Mouse (Mus musculus) heart, postnatal 0 days (tissue): ENCODE measurements around the gene Tex14. TPM values are rescaled to one million over a fixed set of nuclear protein-coding genes. Genes with fewer than 3 reads are reported as not detected.
"Not testable (repeated sequence)": the region's sequence is repeated elsewhere in the genome, so short reads cannot be mapped to it uniquely, and the experiment has no call there.

ENCODE experiments used
- ATAC-seq: fragments of 200-750 bp; cut with Nextera tagmentation; 2 replicates; pipeline ENCODE4 v1.8.0; 2017; ENCODE audit warnings: low read depth, moderate number of reproducible peaks, moderate library complexity; ENCODE audit not compliant: insufficient read depth
- DNase-seq: peaks from one replicate; pipeline ENCODE4 v3.0.0-alpha.2; 2016; ENCODE audit warnings: low spot score
- H3K27ac ChIP-seq: fragments of 300-500 bp; sonication (generic); 2 replicates; pipeline ENCODE4 v1.5.1; 2014; ENCODE audit warnings: low read depth, mild to moderate bottlenecking
- H3K27me3 ChIP-seq: fragments of 300-500 bp; sonication (generic); 2 replicates; pipeline ENCODE4 v1.6.1; 2014; ENCODE audit warnings: low read length, mixed read lengths; ENCODE audit not compliant: control insufficient read depth, insufficient read depth
- H3K36me3 ChIP-seq: fragments of 300-500 bp; sonication (generic); replicated peaks from 2 replicates; pipeline ENCODE4 v1.6.1; 2014; ENCODE audit warnings: low read length, mixed read lengths; ENCODE audit not compliant: control insufficient read depth, insufficient read depth
- H3K4me1 ChIP-seq: fragments of 300-500 bp; sonication (generic); 2 replicates; pipeline ENCODE4 v1.6.1; 2014; ENCODE audit warnings: antibody characterized with exemption; ENCODE audit not compliant: control insufficient read depth, insufficient read depth
- H3K4me2 ChIP-seq: fragments of 300-500 bp; sonication (generic); 2 replicates; pipeline ENCODE4 v1.6.1; 2014; ENCODE audit warnings: low read depth, mild to moderate bottlenecking, low read length, moderate library complexity
- H3K4me3 ChIP-seq: fragments of 300-500 bp; sonication (generic); 2 replicates; pipeline ENCODE4 v1.5.1; 2014; ENCODE audit warnings: low read depth, low read length
- H3K9ac ChIP-seq: fragments of 300-500 bp; sonication (generic); replicated peaks from 2 replicates; pipeline ENCODE4 v1.6.1; 2014; ENCODE audit warnings: low read depth, low read length, mixed read lengths
- H3K9me3 ChIP-seq: fragments of 300-500 bp; sonication (generic); replicated peaks from 2 replicates; pipeline ENCODE4 v1.6.1; 2016; ENCODE audit warnings: low read length; ENCODE audit not compliant: control insufficient read depth
- CTCF ChIP-seq: IDR thresholded peaks from 2 replicates; pipeline ENCODE4 v1.5.1; 2016; ENCODE audit warnings: antibody characterized with exemption, control low read depth, low read depth
- EP300 ChIP-seq: IDR thresholded peaks from 2 replicates; pipeline ENCODE4 v1.6.1; 2016; ENCODE audit warnings: antibody characterized with exemption, low read depth
- WGBS: fragments of 180-500 bp; shearing (Covaris S2); extraction: QIAGEN DNeasy Blood & Tissue Kit; methylation state at CpG from one replicate; pipeline ENCODE4 v1.1.7; 2014; 5-methylcytosine and 5-hydroxymethylcytosine counted together
- polyA plus RNA-seq: library from polyadenylated mRNA; unstranded; fragments of >200 nt; fragmentation: Nextera tagmentation; extraction: Ambion mirVana; gene quantifications from 2 replicates; pipeline ENCODE4 v1.2.1, GENCODE M21; 2015
- total RNA-seq: library from RNA; depleted of rRNA; stranded (reverse); fragments of >200 nt; gene quantifications from 2 replicates; pipeline ENCODE4 v1.2.3, GENCODE M21; 2014; ENCODE audit warnings: low replicate concordance

The Tex14 gene
- total and polyA plus RNA-seq, 2 experiments from 2014 or later: 0.22 to 0.46 TPM

GRCm38 (mm10) chr11:87436326-87437232 lies 31.7 kb downstream of the Tex14 start:
- no peaks in the 10 kb centered on the region for H3K9me3 ChIP-seq
- no peak overlapping the region for H3K27ac ChIP-seq
- WGBS: 68% methylated on average over 5 of the region's 5 CpGs
- DNase-seq (no peak), ATAC-seq (no peak)
- no peaks in the 10 kb centered on the region for H3K36me3 ChIP-seq
- H3K27me3 ChIP-seq: no peaks in the 10 kb centered on the region
- no peak overlapping the region for H3K4me2 ChIP-seq
- no peak overlapping the region for H3K9ac ChIP-seq
- H3K4me1 ChIP-seq: no peaks in the 10 kb centered on the region
- no peak for TF ChIP-seq CTCF
- TF ChIP-seq EP300: no peak
- H3K4me3 ChIP-seq: no peak overlapping the region

- Histone ChIP-seq H3K27ac (no peak overlapping the region), H3K4me3 (no peak overlapping the region), H3K27me3 (no peaks in the 10 kb centered on the region), H3K4me1 (no peaks in the 10 kb centered on the region), H3K4me2 (no peak overlapping the region), H3K9ac (no peak overlapping the region), H3K36me3 (no peaks in the 10 kb centered on the region), H3K9me3 (no peaks in the 10 kb centered on the region)
- ATAC-seq: no peak
- no peak for DNase-seq
- 82% methylated on average over 10 of the region's 10 CpGs for WGBS
- TF ChIP-seq CTCF: no peak
- no peak for TF ChIP-seq EP300
Measured at GRCm38 (mm10) chr11:87439796-87440420, 35.0 kb downstream of the Tex14 start.

GRCm38 (mm10) chr11:87442643-87443372 lies 37.9 kb downstream of the Tex14 start:
- not testable (repeated sequence) for H3K27me3 ChIP-seq, H3K4me1 ChIP-seq, H3K36me3 ChIP-seq, H3K9me3 ChIP-seq, H3K9ac ChIP-seq
- under 1% methylated on average over 28 of the region's 62 CpGs for WGBS
- DNase-seq: peak; percentile 46
- Histone ChIP-seq H3K4me2 (peak overlapping the region; percentile 54), H3K27ac (peak overlapping the region; percentile 59), H3K4me3 (peak overlapping the region; percentile 24; the same call in 1 of the 2 replicates)
- peak; percentile 99 for ATAC-seq

GRCm38 (mm10) chr11:87443373-87443883 lies 38.6 kb downstream of the Tex14 start:
- no peak overlapping the region for H3K4me3 ChIP-seq
- H3K27me3 ChIP-seq: no peaks in the 10 kb centered on the region
- 0% methylated on average over 5 of the region's 5 CpGs for WGBS
- H3K9me3 ChIP-seq: no peaks in the 10 kb centered on the region
- H3K4me1 ChIP-seq: peaks cover 3% of the 10 kb centered on the region; the same call in 1 of the 2 replicates
- no peaks in the 10 kb centered on the region for H3K36me3 ChIP-seq
- H3K27ac ChIP-seq: peak overlapping the region; percentile 69
- H3K4me2 ChIP-seq: 0 out of 2 replicates have a peak overlapping the region, but pooled peaks have one; percentile 21
- TF ChIP-seq EP300 (no peak), CTCF (no peak)
- no peak for ATAC-seq
- no peak overlapping the region for H3K9ac ChIP-seq
- DNase-seq: peak; percentile 91

GRCm38 (mm10) chr11:87444056-87444455 lies 39.2 kb downstream of the Tex14 start:
- H3K9ac ChIP-seq, H3K36me3 ChIP-seq, H3K27me3 ChIP-seq, H3K27ac ChIP-seq, H3K4me2 ChIP-seq, H3K4me3 ChIP-seq, DNase-seq, H3K4me1 ChIP-seq, ATAC-seq, H3K9me3 ChIP-seq: not testable (repeated sequence)
- WGBS: 69% methylated on average over 10 of the region's 10 CpGs
